Mouse (Mus musculus) lung, postnatal 14 days (tissue): ENCODE measurements around the gene Aurkaip1.

Experiments used
- DNase-seq: peaks from one replicate; pipeline ENCODE4 v3.0.0; 2021

Aurkaip1 gene

GRCm38 (mm10) chr4:155853421-155853820 is 22.3 kb downstream of the Aurkaip1 start:
- no peak for DNase-seq

GRCm38 (mm10) chr4:155854991-155855390 is 23.9 kb downstream of the Aurkaip1 start:
- DNase-seq = no peak

- no peak for DNase-seq
Observed at GRCm38 (mm10) chr4:155856071-155856470, 25.0 kb downstream of the Aurkaip1 start.

- no peak for DNase-seq
Observed at GRCm38 (mm10) chr4:155856881-155857280, 25.8 kb downstream of the Aurkaip1 start.

GRCm38 (mm10) chr4:155859318-155859717 is 28.2 kb downstream of the Aurkaip1 start:
- peak; percentile 51 for DNase-seq

GRCm38 (mm10) chr4:155861787-155862186 is 30.7 kb downstream of the Aurkaip1 start:
- no peak for DNase-seq

GRCm38 (mm10) chr4:155863001-155863400 is 31.9 kb downstream of the Aurkaip1 start, which contains the start of gene Tas1r3:
Gene Tas1r3, minus strand, starts transcription at chr4:155863362.
- no peak for DNase-seq

GRCm38 (mm10) chr4:155868614-155869298 is 37.7 kb downstream of the Aurkaip1 start:
- DNase-seq = peak; percentile 30

- DNase-seq = peak; percentile 97
Observed at GRCm38 (mm10) chr4:155869317-155870033, 38.4 kb downstream of the Aurkaip1 start, which contains the start of the genes Cptp and Ints11. Gene Cptp, minus strand, starts transcription at chr4:155869440. Gene Ints11, plus strand, starts transcription at chr4:155869546.

GRCm38 (mm10) chr4:155871404-155871803 is 40.3 kb downstream of the Aurkaip1 start:
- no peak for DNase-seq
